Comparison of ENCODE assay signal across 11 mouse cellular contexts in the genomic region with DNA sequence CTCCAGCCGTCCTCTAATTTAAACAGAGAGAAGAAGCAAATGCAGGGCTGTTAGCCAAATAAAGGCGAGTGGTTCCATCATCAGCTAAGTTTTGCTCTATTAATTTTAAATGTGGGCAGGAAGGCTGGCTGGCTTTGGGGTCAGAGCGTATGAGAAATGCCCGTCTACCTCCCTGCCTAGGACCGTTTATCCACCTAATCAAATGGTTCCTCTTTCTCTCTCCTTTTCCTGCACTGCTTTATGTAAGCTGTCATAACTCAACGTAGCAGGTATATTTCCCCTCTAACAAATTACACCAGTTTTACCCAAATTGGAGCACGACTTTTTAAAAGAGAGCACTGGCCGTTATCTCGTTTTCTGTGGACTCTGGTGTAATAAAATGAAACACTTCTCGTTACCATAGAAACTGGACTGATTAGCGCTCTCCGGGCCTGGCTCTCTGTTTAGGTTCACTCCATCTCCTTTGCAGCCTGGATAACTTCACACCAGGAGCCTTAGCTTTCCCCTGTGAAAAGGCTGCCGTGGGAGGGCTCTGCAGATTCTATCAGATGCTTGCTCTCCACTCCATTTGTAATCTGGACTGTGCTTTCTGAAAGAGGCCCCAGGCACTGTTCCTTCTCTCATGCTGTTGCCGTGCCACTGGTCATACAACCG.
DNase-seq lines count a peak whose midpoint lies in the region; ATAC-seq and TF ChIP-seq lines count a peak whose summit lies in the region.
"Had no signal": no experiment of that assay in that cellular context is flagged by ENCODE, and none has a peak within 500 bp of the region (broad histone marks: within the 10 kb centered on the region; RNA-seq: fewer than 3 reads in every experiment).

No protein-coding gene starts in this region.

- intact Hi-C loops in gastrocnemius, postnatal 36 days (cut with DNase I): no loop called here

- TF ChIP-seq EP300 in lung, postnatal 0 days (IDR thresholded peaks at IDR 0.05): no peak

- no peak for ATAC-seq in lung, postnatal 0 days
- ATAC-seq in forebrain, postnatal 0 days: peak; percentile 63
- ATAC-seq in neutrophil, adult 5-6 weeks (ENCODE audit: extremely low read depth, insufficient number of reproducible peaks, low FRiP score, poor library complexity, severe bottlenecking): 0 out of 2 replicates have a peak, but pooled peaks have one; percentile 31

- H3K9me3 ChIP-seq in lung, postnatal 0 days (ENCODE audit: low read length): no peaks in the 10 kb centered on the region
- no peaks in the 10 kb centered on the region for H3K9me3 ChIP-seq in forebrain, postnatal 0 days (ENCODE audit: low read length)
- H3K9me3 ChIP-seq: heart, embryonic 15.5 days had no signal

- H3K9ac ChIP-seq in lung, postnatal 0 days (replicated peaks; ENCODE audit: low read depth): no peak overlapping the region
- H3K9ac ChIP-seq in forebrain, postnatal 0 days: no peak overlapping the region
- H3K9ac ChIP-seq: heart, embryonic 15.5 days had no signal

- H3K27me3 ChIP-seq in lung, postnatal 0 days (replicated peaks; ENCODE audit: insufficient read depth, low read length): no peaks in the 10 kb centered on the region
- no peaks in the 10 kb centered on the region for H3K27me3 ChIP-seq in forebrain, postnatal 0 days (ENCODE audit: insufficient read depth, low read length)
- H3K27me3 ChIP-seq: heart, embryonic 15.5 days had no signal

- peak; percentile 42 for DNase-seq in embryo, embryonic 10.5 days (ENCODE audit: low spot score)
- DNase-seq in embryo, embryonic 9.5 days (ENCODE audit: extremely low spot score): no peak
- DNase-seq in lung, postnatal 0 days (ENCODE audit: low spot score): peak; percentile 40
- no peak for DNase-seq in lung, postnatal 25 days (ENCODE audit: low spot score)
- DNase-seq in forebrain, postnatal 0 days: peak; percentile 39
- DNase-seq in testis, postnatal 14 days (ENCODE audit: low spot score): no peak
- DNase-seq in gastrocnemius, postnatal 36 days: no peak
- DNase-seq: B cell, adult 2 months; cerebellum, adult 11-12 months had no signal

- no peaks in the 10 kb centered on the region for H3K4me1 ChIP-seq in lung, postnatal 0 days (ENCODE audit: insufficient read depth, low read depth, low read length)
- no peaks in the 10 kb centered on the region for H3K4me1 ChIP-seq in forebrain, postnatal 0 days (ENCODE audit: insufficient read depth)

- H3K27ac ChIP-seq in lung, postnatal 0 days (ENCODE audit: low read length): no peak overlapping the region
- no peak overlapping the region for H3K27ac ChIP-seq in forebrain, postnatal 0 days (ENCODE audit: low read depth, low read length)
- H3K27ac ChIP-seq: heart, embryonic 15.5 days had no signal

- 29% methylated on average over 15 of the region's 15 CpGs for WGBS in lung, postnatal 0 days
- WGBS in forebrain, postnatal 0 days: 23% methylated on average over 15 of the region's 15 CpGs

- no peaks in the 10 kb centered on the region for H3K36me3 ChIP-seq in lung, postnatal 0 days (ENCODE audit: insufficient read depth, low read length)
- H3K36me3 ChIP-seq in forebrain, postnatal 0 days (ENCODE audit: insufficient read depth): no peaks in the 10 kb centered on the region
- H3K36me3 ChIP-seq: heart, embryonic 15.5 days had no signal

- TF ChIP-seq CTCF in lung, postnatal 0 days (IDR thresholded peaks at IDR 0.05): no peak
- TF ChIP-seq CTCF in forebrain, postnatal 0 days (IDR thresholded peaks at IDR 0.05; ENCODE audit: low read depth): no peak

- H3K4me2 ChIP-seq in lung, postnatal 0 days (replicated peaks; ENCODE audit: low read depth, low read length): no peak overlapping the region
- H3K4me2 ChIP-seq in forebrain, postnatal 0 days (ENCODE audit: low read depth): no peak overlapping the region
- H3K4me2 ChIP-seq: heart, embryonic 15.5 days had no signal

- no peak overlapping the region for H3K4me3 ChIP-seq in lung, postnatal 0 days (ENCODE audit: low read depth, low read length)
- no peak overlapping the region for H3K4me3 ChIP-seq in forebrain, postnatal 0 days (ENCODE audit: low read depth, low read length)
- H3K4me3 ChIP-seq: heart, embryonic 15.5 days had no signal

Comparison
In these comparisons a context has a peak if more than half of its experiments do, and no peak if none do; other contexts are left out.
1. DNase-seq: peak in embryo, embryonic 10.5 days (single experiment), lung, postnatal 0 days (single experiment) and forebrain, postnatal 0 days (single experiment); none in embryo, embryonic 9.5 days (single experiment), lung, postnatal 25 days (single experiment), testis, postnatal 14 days (single experiment) and gastrocnemius, postnatal 36 days (0 of 2).